Mouse (Mus musculus) embryonic facial prominence, embryonic 13.5 days (tissue): ENCODE results near the gene Bud23. TPM values are rescaled to one million over a fixed set of nuclear protein-coding genes. Genes with fewer than 3 reads are reported as not detected.

Source experiments
- ATAC-seq: fragments of 200-750 bp; cut with Nextera tagmentation; 2 replicates; pipeline ENCODE4 v1.8.0; 2017; ENCODE audit warnings: low read depth; ENCODE audit not compliant: insufficient number of reproducible peaks, insufficient read depth, low FRiP score, low TSS enrichment
- H3K27ac ChIP-seq: fragments of 300-500 bp; sonication (generic); 2 replicates; pipeline ENCODE4 v1.5.1; 2015; ENCODE audit warnings: moderate library complexity, mild to moderate bottlenecking, inconsistent platforms
- H3K27me3 ChIP-seq: fragments of 300-500 bp; sonication (generic); 2 replicates; pipeline ENCODE4 v1.6.1; 2015; ENCODE audit warnings: mild to moderate bottlenecking, inconsistent platforms
- H3K36me3 ChIP-seq: fragments of 300-500 bp; sonication (generic); 2 replicates; pipeline ENCODE4 v1.6.1; 2015; ENCODE audit warnings: mild to moderate bottlenecking, inconsistent platforms
- H3K4me1 ChIP-seq: fragments of 300-500 bp; sonication (generic); 2 replicates; pipeline ENCODE4 v1.6.1; 2015; ENCODE audit warnings: inconsistent platforms
- H3K4me2 ChIP-seq: fragments of 300-500 bp; sonication (generic); 2 replicates; pipeline ENCODE4 v1.6.1; 2015; ENCODE audit warnings: moderate library complexity, mild to moderate bottlenecking, inconsistent platforms
- H3K4me3 ChIP-seq: fragments of 300-500 bp; sonication (generic); 2 replicates; pipeline ENCODE4 v1.5.1; 2015; ENCODE audit warnings: mild to moderate bottlenecking, inconsistent platforms
- H3K9ac ChIP-seq: fragments of 300-500 bp; sonication (generic); 2 replicates; pipeline ENCODE4 v1.6.1; 2015; ENCODE audit warnings: mild to moderate bottlenecking, inconsistent platforms
- H3K9me3 ChIP-seq: fragments of 300-500 bp; sonication (generic); 2 replicates; pipeline ENCODE4 v1.6.1; 2016; ENCODE audit warnings: inconsistent platforms
- WGBS: fragments of 180-500 bp; shearing (Covaris S2); methylation state at CpG from one replicate; pipeline ENCODE4 v1.1.7; 2015; ENCODE audit warnings: mixed read lengths; 5-methylcytosine and 5-hydroxymethylcytosine counted together
- polyA plus RNA-seq: library from polyadenylated mRNA; unstranded; fragments of >200 nt; fragmentation: Nextera tagmentation; extraction: Ambion mirVana; gene quantifications from 2 replicates; pipeline ENCODE4 v1.2.1, GENCODE M21; 2015

Bud23 gene
- polyA plus RNA-seq, 1 experiment from 2014 or later = 147 TPM

DNA sequence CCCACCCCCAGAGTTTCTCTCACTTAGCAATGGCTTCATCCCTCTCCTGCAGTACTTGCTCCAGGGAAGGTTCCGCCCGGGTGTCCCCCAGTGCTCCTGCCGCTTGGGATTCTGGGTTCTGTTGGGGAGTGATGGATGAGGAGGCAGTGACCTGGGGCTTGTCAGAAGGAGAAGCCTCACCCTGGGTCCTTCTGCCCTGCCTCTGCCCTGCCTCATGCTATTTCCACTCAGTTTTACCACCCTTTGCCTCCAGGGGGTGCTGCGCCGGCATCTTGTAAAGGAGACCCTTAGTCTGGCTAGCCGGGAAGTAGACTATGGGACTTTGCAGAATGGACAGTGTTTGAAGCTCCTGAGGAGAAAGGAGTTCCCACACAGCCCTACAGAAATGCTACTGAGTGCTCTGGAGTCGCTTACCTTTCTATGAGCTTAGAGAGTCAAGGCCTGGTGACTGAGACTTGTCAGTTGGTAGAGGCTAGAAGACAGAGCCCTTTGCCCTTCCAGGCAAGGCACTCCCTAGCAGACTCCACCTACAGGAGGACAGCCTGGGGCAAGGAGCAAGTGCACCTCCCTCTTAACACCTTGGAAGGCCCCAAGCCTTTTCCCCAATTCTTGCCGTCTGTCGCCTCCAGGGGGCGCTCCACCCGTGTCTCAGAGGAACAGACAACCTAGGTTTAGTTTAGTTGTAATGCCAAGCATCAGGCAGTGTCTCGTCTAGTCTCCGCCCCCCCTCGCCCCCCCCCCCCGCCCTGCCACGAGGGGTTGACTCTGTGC lies 51.9 kb downstream of the Bud23 start:
- ATAC-seq = no peak
- no peak overlapping the region for H3K27ac ChIP-seq
- peak overlapping the region; percentile 56; the same call in 1 of the 2 replicates for H3K9ac ChIP-seq
- no peaks in the 10 kb centered on the region for H3K27me3 ChIP-seq
- peak overlapping the region; percentile 23 for H3K4me3 ChIP-seq
- peaks cover 35% of the 10 kb centered on the region for H3K4me1 ChIP-seq
- peak overlapping the region; percentile 50 for H3K4me2 ChIP-seq
- 4% methylated on average over 16 of the region's 16 CpGs for WGBS
- H3K9me3 ChIP-seq = no peaks in the 10 kb centered on the region
- 0 out of 2 replicates have a peak, but pooled peaks cover 7% of the 10 kb centered on the region for H3K36me3 ChIP-seq

DNA sequence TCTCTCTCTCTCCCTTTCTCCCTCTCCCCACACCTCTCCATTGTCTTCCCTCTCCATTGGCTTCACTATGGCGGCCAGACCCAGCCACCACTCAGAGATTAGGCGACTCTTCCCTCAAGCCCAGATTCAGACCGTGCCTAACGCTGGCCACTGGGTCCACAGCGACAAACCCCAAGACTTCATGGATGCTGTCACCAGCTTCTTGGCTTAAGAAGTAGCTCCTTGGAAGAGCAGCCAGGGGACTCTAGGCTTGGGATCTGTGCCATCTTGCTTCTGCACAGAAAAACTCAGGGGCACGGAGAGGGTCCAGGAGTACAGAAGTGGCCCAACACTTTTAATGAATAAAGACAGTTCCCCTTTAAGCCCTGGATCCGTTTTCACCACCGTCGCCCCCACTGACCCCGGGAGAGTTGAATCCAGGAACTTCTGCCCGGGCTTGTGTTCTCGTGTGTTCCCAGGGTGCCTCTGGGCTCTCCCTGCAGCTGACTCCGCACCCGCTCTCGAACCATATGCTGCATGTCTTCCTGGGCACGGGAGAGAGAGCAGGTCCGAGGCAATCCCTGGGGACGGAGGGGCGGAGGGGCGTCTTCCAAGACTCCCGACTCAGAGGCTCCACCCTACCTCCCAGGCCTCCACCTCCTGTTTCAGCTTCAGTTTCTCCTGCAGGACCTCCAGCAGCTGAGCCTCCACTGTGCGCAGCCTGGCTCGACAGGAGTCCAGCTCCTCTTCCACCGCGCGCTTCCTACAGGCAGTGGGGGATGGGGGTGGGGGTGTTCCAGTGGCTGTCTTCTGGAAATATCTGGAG lies 52.7 kb downstream of the Bud23 start:
- H3K9me3 ChIP-seq = no peaks in the 10 kb centered on the region
- WGBS = 22% methylated on average over 26 of the region's 26 CpGs
- no peak overlapping the region for H3K27ac ChIP-seq
- peaks cover 36% of the 10 kb centered on the region for H3K4me1 ChIP-seq
- peak overlapping the region; percentile 56 for H3K9ac ChIP-seq
- peak overlapping the region; percentile 23 for H3K4me3 ChIP-seq
- peak overlapping the region; percentile 50 for H3K4me2 ChIP-seq
- 0 out of 2 replicates have a peak, but pooled peaks cover 7% of the 10 kb centered on the region for H3K36me3 ChIP-seq
- no peak for ATAC-seq
- no peaks in the 10 kb centered on the region for H3K27me3 ChIP-seq

DNA sequence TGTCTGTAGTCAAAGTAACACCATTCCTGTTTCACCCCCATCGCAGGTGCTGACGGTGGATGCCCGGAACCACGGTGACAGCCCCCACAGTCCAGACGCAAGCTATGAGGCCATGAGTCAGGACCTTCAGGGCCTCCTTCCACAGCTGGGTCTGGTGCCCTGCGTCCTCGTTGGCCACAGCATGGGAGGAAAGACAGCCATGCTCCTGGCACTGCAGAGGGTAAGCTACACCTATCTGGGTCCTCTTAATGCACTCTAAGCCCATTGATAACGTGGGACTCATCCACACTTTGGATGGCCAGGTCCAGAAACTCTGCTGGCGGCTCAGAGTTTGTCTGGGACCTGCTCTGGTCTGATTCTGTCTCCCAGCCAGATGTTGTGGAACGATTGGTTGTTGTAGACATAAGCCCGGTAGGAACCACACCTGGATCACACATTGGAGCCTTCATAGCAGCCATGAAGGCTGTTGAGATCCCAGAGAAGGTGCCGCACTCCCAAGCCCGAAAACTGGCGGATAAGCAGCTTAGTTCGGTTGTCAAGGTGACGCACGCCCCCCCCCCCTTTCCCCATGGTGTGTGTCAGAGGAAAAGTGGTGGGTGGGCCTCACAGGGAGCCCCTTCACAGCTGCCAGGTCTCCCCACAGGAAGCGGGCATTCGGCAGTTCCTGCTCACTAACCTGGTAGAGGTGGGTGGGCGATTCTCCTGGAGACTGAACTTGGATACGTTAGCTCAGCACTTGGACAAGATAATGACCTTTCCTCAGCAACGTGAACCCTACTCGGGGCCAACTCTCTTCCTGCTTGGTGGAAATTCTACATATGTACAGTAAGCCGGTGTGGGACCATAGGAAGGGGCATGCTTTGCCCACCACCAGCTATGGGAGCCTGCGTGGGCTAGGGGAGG lies 53.7 kb downstream of the Bud23 start:
- no peak for ATAC-seq
- Histone ChIP-seq H3K4me1 (peaks cover 36% of the 10 kb centered on the region), H3K36me3 (0 out of 2 replicates have a peak, but pooled peaks cover 7% of the 10 kb centered on the region), H3K4me2 (peak overlapping the region; percentile 81), H3K4me3 (peak overlapping the region; percentile 10; the same call in 1 of the 2 replicates), H3K27me3 (no peaks in the 10 kb centered on the region), H3K9me3 (no peaks in the 10 kb centered on the region), H3K27ac (no peak overlapping the region), H3K9ac (peak overlapping the region; percentile 40; the same call in 1 of the 2 replicates)
- 87% methylated on average over 25 of the region's 25 CpGs for WGBS

DNA sequence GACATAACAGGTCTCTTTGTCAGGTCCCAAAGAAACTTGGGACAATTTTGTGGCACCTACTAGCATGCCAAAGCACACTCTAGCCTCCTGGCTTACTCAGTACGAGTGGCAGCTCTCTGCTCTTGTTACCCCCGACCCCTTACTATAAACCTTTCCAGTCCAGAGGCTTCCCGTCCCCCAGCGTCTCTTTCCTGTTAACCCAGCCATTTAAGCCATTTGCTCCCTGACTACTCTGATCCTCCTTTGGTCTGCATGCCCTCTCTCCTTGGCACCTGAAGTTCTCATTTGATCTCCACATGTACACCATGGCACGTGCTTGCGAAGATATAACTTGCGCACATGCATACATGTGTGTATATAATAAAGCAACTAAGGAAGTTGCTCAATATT lies 54.4 kb downstream of the Bud23 start:
- peak overlapping the region; percentile 81 for H3K4me2 ChIP-seq
- WGBS = 63% methylated on average over 7 of the region's 7 CpGs
- no peak for ATAC-seq
- no peaks in the 10 kb centered on the region for H3K9me3 ChIP-seq
- H3K4me1 ChIP-seq = peaks cover 36% of the 10 kb centered on the region
- 0 out of 2 replicates have a peak, but pooled peaks cover 7% of the 10 kb centered on the region for H3K36me3 ChIP-seq
- no peaks in the 10 kb centered on the region for H3K27me3 ChIP-seq
- H3K9ac ChIP-seq = peak overlapping the region; percentile 70
- peak overlapping the region; percentile 64 for H3K4me3 ChIP-seq
- peak overlapping the region; percentile 96; the same call in 1 of the 2 replicates for H3K27ac ChIP-seq

DNA sequence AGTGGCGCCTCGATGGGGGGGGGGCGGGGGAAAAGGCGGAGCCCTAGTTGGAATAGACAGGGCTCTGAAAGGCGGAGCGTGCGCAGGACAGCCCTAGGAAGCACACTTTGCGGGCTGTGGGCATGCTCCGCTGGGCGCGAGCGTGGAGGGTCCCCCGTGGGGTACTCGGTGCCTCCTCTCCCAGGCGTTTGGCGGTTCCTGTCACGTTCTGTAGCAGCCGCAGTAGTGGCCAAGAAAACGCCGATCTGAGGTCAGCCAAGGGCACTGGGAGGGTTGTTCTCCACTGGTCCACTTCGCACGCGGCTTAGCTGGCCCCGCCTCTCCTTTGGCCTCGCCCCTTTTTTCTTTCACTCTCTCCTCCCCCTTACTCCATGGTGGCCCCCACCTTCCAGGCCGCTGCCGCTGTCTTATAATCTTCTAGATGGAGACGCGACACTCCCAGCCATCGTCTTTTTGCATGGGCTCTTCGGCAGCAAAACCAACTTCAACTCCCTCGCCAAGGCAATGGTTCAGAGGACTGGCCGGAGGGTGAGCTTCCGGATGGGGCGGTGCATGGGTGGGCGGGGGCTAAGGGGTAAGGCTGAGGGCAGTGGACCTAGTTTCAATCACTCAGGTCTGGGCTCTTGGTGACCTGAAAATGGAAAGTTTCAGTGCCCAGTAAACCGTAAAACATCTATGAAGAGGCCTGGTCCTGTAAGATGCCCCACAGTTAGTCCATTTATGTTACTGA lies 55.0 kb downstream of the Bud23 start:
- H3K4me1 ChIP-seq = peaks cover 36% of the 10 kb centered on the region
- H3K9me3 ChIP-seq = no peaks in the 10 kb centered on the region
- no peaks in the 10 kb centered on the region for H3K27me3 ChIP-seq
- peak; percentile 78 for ATAC-seq
- 1% methylated on average over 37 of the region's 37 CpGs for WGBS
- 0 out of 2 replicates have a peak, but pooled peaks cover 7% of the 10 kb centered on the region for H3K36me3 ChIP-seq
- peak overlapping the region; percentile 81 for H3K4me2 ChIP-seq
- H3K9ac ChIP-seq = peak overlapping the region; percentile 70
- peak overlapping the region; percentile 96 for H3K27ac ChIP-seq
- H3K4me3 ChIP-seq = peak overlapping the region; percentile 64

DNA sequence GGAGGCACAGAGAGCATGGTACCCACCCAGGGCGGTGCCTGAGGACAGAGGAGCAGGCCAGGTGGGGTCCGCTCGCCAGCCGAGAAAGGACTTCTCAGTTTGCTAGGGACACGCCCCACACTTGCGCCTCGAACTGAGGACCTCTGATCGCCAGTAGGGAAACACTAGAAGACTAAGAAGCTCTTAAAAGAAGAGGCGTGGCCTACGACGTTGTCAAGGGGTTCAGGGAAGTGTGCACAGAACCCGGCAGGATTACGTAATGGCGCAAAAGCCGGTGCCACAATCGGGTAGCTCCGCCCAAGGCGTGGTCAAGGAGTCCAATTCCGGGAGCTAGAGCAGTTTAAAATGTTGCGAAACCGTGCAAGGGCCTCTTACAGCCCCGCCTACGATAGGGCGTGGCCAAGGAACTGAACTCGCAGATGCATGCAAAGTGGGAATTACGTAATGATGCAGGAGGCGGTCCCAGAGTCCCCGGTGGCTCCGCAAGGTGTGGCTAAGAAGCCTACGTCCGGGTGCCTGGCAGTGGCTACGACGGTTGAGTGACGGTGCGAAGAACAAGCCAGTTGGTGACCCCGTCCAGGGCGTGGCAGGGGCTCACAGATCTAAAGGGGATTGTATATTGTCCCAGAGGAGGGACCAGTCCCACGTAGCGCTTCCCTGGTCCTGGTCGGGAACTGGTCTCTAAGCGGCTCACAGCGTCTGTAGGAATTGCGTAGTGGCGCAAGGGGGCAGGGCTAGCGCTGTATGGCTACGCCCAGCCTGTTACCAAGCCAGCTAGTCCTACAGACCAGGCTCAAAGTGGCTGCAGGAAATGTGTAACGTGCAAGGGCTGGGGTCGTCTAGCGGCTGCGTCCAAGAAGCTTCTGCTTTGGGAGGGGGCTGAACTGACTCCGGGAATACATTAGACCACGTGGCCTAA lies 55.8 kb downstream of the Bud23 start, which contains the start of gene Abhd11:
Abhd11 (plus strand) TSS at position 482 of the 919 bp plus-strand sequence.
- Histone ChIP-seq H3K4me1 (peaks cover 36% of the 10 kb centered on the region), H3K4me2 (peak within 1 kb of the TSS; percentile 81), H3K9ac (peak within 1 kb of the TSS; percentile 75), H3K27ac (peak within 1 kb of the TSS; percentile 96), H3K9me3 (no peaks in the 10 kb centered on the region), H3K27me3 (no peaks in the 10 kb centered on the region), H3K36me3 (0 out of 2 replicates have a peak, but pooled peaks cover 7% of the 10 kb centered on the region), H3K4me3 (peak within 1 kb of the TSS; percentile 64)
- peak; percentile 89 for ATAC-seq
- WGBS = under 1% methylated on average over 52 of the region's 52 CpGs

DNA sequence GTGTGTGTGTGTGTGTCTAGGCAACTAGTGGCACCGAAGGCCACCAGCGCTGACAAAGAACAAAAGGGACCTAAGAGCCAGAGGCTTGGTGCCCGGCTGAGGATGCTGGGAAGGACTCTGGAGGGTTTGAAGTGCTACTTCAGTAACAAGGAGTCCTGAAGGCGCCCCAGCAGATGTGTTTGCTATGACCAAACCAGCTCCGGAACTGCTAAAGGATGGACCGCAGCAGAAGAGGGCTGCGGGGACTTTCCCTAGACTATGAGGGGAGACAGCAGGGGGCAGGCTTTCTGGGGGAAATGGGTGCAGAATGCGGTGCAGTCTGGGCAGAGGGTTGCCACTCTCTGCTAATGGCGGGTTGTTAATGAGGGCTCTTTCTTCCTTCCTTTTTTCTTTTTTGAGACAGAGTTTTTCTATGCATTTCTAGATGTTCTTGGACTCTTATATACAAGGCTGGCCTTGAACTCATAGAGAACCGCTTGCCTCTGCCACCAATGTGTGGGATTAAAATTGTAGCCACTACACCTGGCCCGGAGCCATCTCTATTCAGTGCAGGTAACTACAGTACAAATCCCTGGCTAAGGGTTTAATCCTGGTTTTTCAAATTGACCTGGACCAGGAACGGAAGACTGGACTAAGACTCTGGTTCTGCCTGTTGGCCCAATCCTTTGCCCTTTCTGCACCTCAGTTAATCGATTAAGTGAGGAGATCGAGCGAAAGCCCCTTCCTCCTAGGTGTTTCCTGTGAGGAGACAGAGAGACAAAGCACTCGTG lies 56.8 kb downstream of the Bud23 start:
- Histone ChIP-seq H3K4me3 (peak overlapping the region; percentile 64), H3K4me1 (peaks cover 35% of the 10 kb centered on the region), H3K27me3 (no peaks in the 10 kb centered on the region), H3K4me2 (peak overlapping the region; percentile 81), H3K9ac (peak overlapping the region; percentile 75), H3K36me3 (0 out of 2 replicates have a peak, but pooled peaks cover 7% of the 10 kb centered on the region), H3K9me3 (no peaks in the 10 kb centered on the region), H3K27ac (peak overlapping the region; percentile 96)
- 33% methylated on average over 16 of the region's 16 CpGs for WGBS
- ATAC-seq = no peak
